Mouse (Mus musculus) liver, embryonic 14.5 days (tissue): ENCODE data around the gene Gfy.

Experiments
- CTCF ChIP-seq: IDR thresholded peaks from 2 replicates; pipeline ENCODE4 v1.5.1; 2016; ENCODE audit warnings: antibody characterized with exemption, low read depth, control low read depth
- EP300 ChIP-seq: IDR thresholded peaks from 2 replicates; pipeline ENCODE4 v1.6.1; 2016; ENCODE audit warnings: antibody characterized with exemption, low read depth

GRCm38 (mm10) chr7:45191161-45191560 lies 11.8 kb upstream of the Gfy start:
- TF ChIP-seq CTCF (no peak), EP300 (no peak)
